Mouse (Mus musculus) brain, embryonic 14.5 days (tissue): ENCODE data around the gene Txlnb.
"Not testable (repeated sequence)": the region's sequence is repeated elsewhere in the genome, so short reads cannot be mapped to it uniquely, and the experiment has no call there.

Source experiments
- CTCF ChIP-seq: fragments of 200-500 bp; IDR thresholded peaks from 2 replicates; pipeline ENCODE4 v1.5.1; 2012; ENCODE audit warnings: inconsistent platforms, mild to moderate bottlenecking, moderate library complexity, borderline replicate concordance; ENCODE audit not compliant: insufficient read depth, insufficient read length; ENCODE audit errors: extremely low read depth
- POLR2A ChIP-seq: fragments of 200-500 bp; IDR thresholded peaks from 2 replicates; pipeline ENCODE4 v1.6.1; 2012; ENCODE audit warnings: mild to moderate bottlenecking, inconsistent platforms, borderline replicate concordance; ENCODE audit not compliant: poor library complexity, insufficient read depth, insufficient read length, severe bottlenecking; ENCODE audit errors: extremely low read depth

DNA sequence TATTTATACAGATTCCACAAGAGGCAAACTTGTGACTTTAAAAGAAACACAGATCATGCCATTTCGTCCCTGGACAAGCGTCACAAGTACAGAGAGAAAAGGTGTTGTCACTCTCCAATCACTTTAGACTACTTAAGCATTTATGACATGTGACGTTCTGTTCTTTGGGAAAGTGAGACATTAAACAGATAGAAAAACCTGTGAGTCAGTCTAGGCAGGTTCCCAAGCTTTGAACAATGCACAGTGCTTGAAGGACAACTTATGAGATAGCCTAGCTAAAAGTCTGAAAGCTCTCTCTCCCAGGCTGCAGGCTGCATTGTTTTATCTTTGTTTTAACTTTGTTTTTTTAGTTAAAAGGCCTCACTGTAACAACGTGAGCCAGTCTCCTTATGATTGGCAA is 19.3 kb upstream of the Txlnb start:
- not testable (repeated sequence) for TF ChIP-seq CTCF, POLR2A
